Mouse (Mus musculus): ENCODE results near the gene Rab8a. TPM values are rescaled to one million over a fixed set of nuclear protein-coding genes. Genes with fewer than 3 reads are reported as not detected.

Rab8a gene
- polyA plus RNA-seq, 1 experiment from 2014 or later: 102 TPM

- Histone ChIP-seq H3K4me1 (ENCODE audit: control insufficient read depth, insufficient read depth, low read length) (no peaks in the 10 kb centered on the region), H3K36me3 (replicated peaks; ENCODE audit: control insufficient read depth, insufficient read depth, low read depth, low read length) (peaks cover 7% of the 10 kb centered on the region), H3K4me3 (ENCODE audit: low read depth, low read length) (0 out of 2 replicates have a peak overlapping the region, but pooled peaks have one; percentile 89), H3K4me2 (ENCODE audit: low read depth, low read length) (peak overlapping the region; percentile 33; the same call in 1 of the 2 replicates), H3K27ac (replicated peaks; ENCODE audit: low read depth, low read length) (no peak overlapping the region), H3K27me3 (ENCODE audit: control insufficient read depth, insufficient read depth, low read length) (no peaks in the 10 kb centered on the region), H3K9ac (replicated peaks; ENCODE audit: low read length) (no peak overlapping the region), H3K9me3 (replicated peaks; ENCODE audit: control insufficient read depth, low read length) (no peaks in the 10 kb centered on the region)
- DNase-seq (ENCODE audit: low spot score) (no peak), ATAC-seq (replicated peaks; ENCODE audit: insufficient number of reproducible peaks, low FRiP score, low TSS enrichment, low read depth) (no peak)
- 82% methylated on average over 9 of the region's 10 CpGs for WGBS
These were observed 58.0 kb downstream of the Rab8a start for GRCm38 (mm10) chr8:72218781-72219540.

- Histone ChIP-seq H3K4me3 (ENCODE audit: low read depth, low read length) (peak within 1 kb of the TSS; percentile 89), H3K9ac (replicated peaks; ENCODE audit: low read length) (peak within 1 kb of the TSS; percentile 84), H3K27ac (replicated peaks; ENCODE audit: low read depth, low read length) (peak within 1 kb of the TSS; percentile 65), H3K36me3 (replicated peaks; ENCODE audit: control insufficient read depth, insufficient read depth, low read depth, low read length) (peaks cover 7% of the 10 kb centered on the region), H3K9me3 (replicated peaks; ENCODE audit: control insufficient read depth, low read length) (no peaks in the 10 kb centered on the region), H3K27me3 (ENCODE audit: control insufficient read depth, insufficient read depth, low read length) (no peaks in the 10 kb centered on the region), H3K4me2 (ENCODE audit: low read depth, low read length) (peak within 1 kb of the TSS; percentile 80), H3K4me1 (ENCODE audit: control insufficient read depth, insufficient read depth, low read length) (no peaks in the 10 kb centered on the region)
- DNase-seq (ENCODE audit: low spot score) (peak; percentile 99), ATAC-seq (replicated peaks; ENCODE audit: insufficient number of reproducible peaks, low FRiP score, low TSS enrichment, low read depth) (peak; percentile 97)
- WGBS: 15% methylated on average over 39 of the region's 39 CpGs
These were observed 58.8 kb downstream of the Rab8a start, which contains the start of gene Fam32a for GRCm38 (mm10) chr8:72219541-72220363. TSS of gene Fam32a (plus strand) at chr8:72219730.

GRCm38 (mm10) chr8:72220758-72221157 is 59.8 kb downstream of the Rab8a start:
- no peaks in the 10 kb centered on the region for H3K27me3 ChIP-seq (ENCODE audit: control insufficient read depth, insufficient read depth, low read length)
- peak overlapping the region; percentile 80; the same call in 1 of the 2 replicates for H3K4me2 ChIP-seq (ENCODE audit: low read depth, low read length)
- H3K9me3 ChIP-seq (replicated peaks; ENCODE audit: control insufficient read depth, low read length): no peaks in the 10 kb centered on the region
- 80% methylated on average over 4 of the region's 4 CpGs for WGBS
- H3K4me3 ChIP-seq (ENCODE audit: low read depth, low read length): peak overlapping the region; percentile 89; the same call in 1 of the 2 replicates
- H3K36me3 ChIP-seq (replicated peaks; ENCODE audit: control insufficient read depth, insufficient read depth, low read depth, low read length): peaks cover 7% of the 10 kb centered on the region
- H3K9ac ChIP-seq (replicated peaks; ENCODE audit: low read length): no peak overlapping the region
- H3K4me1 ChIP-seq (ENCODE audit: control insufficient read depth, insufficient read depth, low read length): no peaks in the 10 kb centered on the region
- no peak for ATAC-seq (replicated peaks; ENCODE audit: insufficient number of reproducible peaks, low FRiP score, low TSS enrichment, low read depth)
- DNase-seq (ENCODE audit: low spot score): no peak
- no peak overlapping the region for H3K27ac ChIP-seq (replicated peaks; ENCODE audit: low read depth, low read length)

- no peak overlapping the region for H3K9ac ChIP-seq (replicated peaks; ENCODE audit: low read length)
- peaks cover 7% of the 10 kb centered on the region for H3K36me3 ChIP-seq (replicated peaks; ENCODE audit: control insufficient read depth, insufficient read depth, low read depth, low read length)
- WGBS: 92% methylated on average over 5 of the region's 5 CpGs
- no peaks in the 10 kb centered on the region for H3K4me1 ChIP-seq (ENCODE audit: control insufficient read depth, insufficient read depth, low read length)
- H3K9me3 ChIP-seq (replicated peaks; ENCODE audit: control insufficient read depth, low read length): no peaks in the 10 kb centered on the region
- H3K4me3 ChIP-seq (ENCODE audit: low read depth, low read length): no peak overlapping the region
- H3K4me2 ChIP-seq (ENCODE audit: low read depth, low read length): no peak overlapping the region
- no peak overlapping the region for H3K27ac ChIP-seq (replicated peaks; ENCODE audit: low read depth, low read length)
- no peaks in the 10 kb centered on the region for H3K27me3 ChIP-seq (ENCODE audit: control insufficient read depth, insufficient read depth, low read length)
- ATAC-seq (replicated peaks; ENCODE audit: insufficient number of reproducible peaks, low FRiP score, low TSS enrichment, low read depth) (no peak), DNase-seq (ENCODE audit: low spot score) (no peak)
These were observed 61.7 kb downstream of the Rab8a start for GRCm38 (mm10) chr8:72222656-72223055.

Other genes with a start within 250 kb of the Rab8a start
- 30.9 and 32.1 TPM in 2 replicates for gene Zfp961, start 210.2 kb upstream of the Rab8a start, polyA plus RNA-seq (2014; fragmentation: Nextera tagmentation; extraction: Ambion mirVana)
- 0.36 and 0.71 TPM in 2 replicates for gene Cyp4f18, start 151.6 kb upstream of the Rab8a start, polyA plus RNA-seq (2014; fragmentation: Nextera tagmentation; extraction: Ambion mirVana)
- not detected in 2 replicates for gene Olfr372, start 120.0 kb upstream of the Rab8a start, polyA plus RNA-seq (2014; fragmentation: Nextera tagmentation; extraction: Ambion mirVana)
- not detected in 2 replicates for gene Olfr373, start 78.0 kb upstream of the Rab8a start, polyA plus RNA-seq (2014; fragmentation: Nextera tagmentation; extraction: Ambion mirVana)
- 0.13 TPM in 1 of 2 replicates, not detected in the other for gene Olfr374, start 54.2 kb upstream of the Rab8a start, polyA plus RNA-seq (2014; fragmentation: Nextera tagmentation; extraction: Ambion mirVana)
- gene Tpm4, start 26.2 kb upstream of the Rab8a start, polyA plus RNA-seq (2014; fragmentation: Nextera tagmentation; extraction: Ambion mirVana): 836 and 874 TPM in 2 replicates
- gene Hsh2d, start 28.4 kb downstream of the Rab8a start, polyA plus RNA-seq (2014; fragmentation: Nextera tagmentation; extraction: Ambion mirVana): not detected in 2 replicates
- gene Cib3, start 51.6 kb downstream of the Rab8a start, polyA plus RNA-seq (2014; fragmentation: Nextera tagmentation; extraction: Ambion mirVana): not detected in 2 replicates
- gene Gm11034, start 52.4 kb downstream of the Rab8a start, polyA plus RNA-seq (2014; fragmentation: Nextera tagmentation; extraction: Ambion mirVana): not detected in 2 replicates
- gene Fam32a, start 58.5 kb downstream of the Rab8a start, polyA plus RNA-seq (2014; fragmentation: Nextera tagmentation; extraction: Ambion mirVana): 74.2 and 77.0 TPM in 2 replicates
- 112 and 123 TPM in 2 replicates for gene Ap1m1, start 78.8 kb downstream of the Rab8a start, polyA plus RNA-seq (2014; fragmentation: Nextera tagmentation; extraction: Ambion mirVana)
- gene Gm10282, start 144.1 kb downstream of the Rab8a start, polyA plus RNA-seq (2014; fragmentation: Nextera tagmentation; extraction: Ambion mirVana): 39.9 and 42.0 TPM in 2 replicates
- 4.4 and 4.7 TPM in 2 replicates for gene Klf2, start 157.8 kb downstream of the Rab8a start, polyA plus RNA-seq (2014; fragmentation: Nextera tagmentation; extraction: Ambion mirVana)

All from embryonic facial prominence, embryonic 11.5 days (tissue).